Mouse (Mus musculus) inflammation-experienced regulatory T-cells, adult 6 months (primary cell): ENCODE results near the gene Col7a1. TPM values are rescaled to one million over a fixed set of nuclear protein-coding genes. Genes with fewer than 3 reads are reported as not detected.

Experiments
- ATAC-seq: one replicate; pipeline ENCODE4 v1.8.0; 2017
- polyA plus RNA-seq, 3 experiments: library from polyadenylated mRNA; unstranded; fragments of 100-300 nt; shearing (Covaris generic); gene quantifications; one replicate each; pipeline ENCODE4 v1.2.1; 2017

Col7a1 gene
- polyA plus RNA-seq, 3 experiments from 2014 or later, result 0.05 to 0.39 TPM; not detected in 1

- ATAC-seq, result no peak
These were observed 69.7 kb downstream of the Col7a1 start for GRCm38 (mm10) chr9:109022866-109023685.

DNA sequence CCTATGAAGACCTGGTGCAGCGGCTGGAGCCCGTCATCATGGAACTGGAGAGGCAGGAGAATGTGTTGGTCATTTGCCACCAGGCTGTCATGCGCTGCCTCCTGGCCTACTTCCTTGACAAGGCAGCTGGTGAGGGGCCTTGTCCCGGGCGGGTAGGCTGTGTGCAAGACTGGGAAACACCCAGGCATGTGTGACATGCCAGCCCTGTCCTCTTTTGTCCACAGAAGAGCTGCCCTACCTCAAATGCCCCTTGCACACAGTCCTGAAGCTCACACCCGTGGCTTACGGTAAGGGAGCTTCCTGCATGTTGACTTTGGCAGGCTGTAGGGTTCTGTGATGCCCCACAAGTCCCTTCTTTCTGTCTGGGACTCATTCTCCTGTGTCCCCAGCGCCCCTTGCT is 74.1 kb downstream of the Col7a1 start:
- no peak for ATAC-seq

DNA sequence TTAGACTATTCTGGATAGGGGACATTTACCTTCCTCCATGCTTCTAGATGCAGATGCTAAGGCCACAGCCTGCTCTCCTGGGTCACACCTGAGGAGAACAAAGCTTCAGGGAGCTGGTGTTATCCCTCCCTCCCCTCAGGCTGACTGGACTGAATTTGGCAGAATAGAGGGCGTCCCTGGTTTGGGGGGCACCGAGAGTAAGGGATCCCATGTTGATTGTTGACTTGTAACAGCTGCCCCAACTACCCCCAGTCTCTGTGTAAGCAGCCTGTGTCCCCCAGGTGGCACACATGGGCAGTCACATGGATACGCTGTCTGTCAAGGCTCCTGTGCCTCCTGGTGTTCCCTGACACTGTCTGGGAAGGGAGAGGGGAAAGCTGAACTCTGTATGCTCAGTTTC is 75.0 kb downstream of the Col7a1 start:
- no peak for ATAC-seq

- no peak for ATAC-seq
These were observed 75.5 kb downstream of the Col7a1 start for GRCm38 (mm10) chr9:109028919-109029318.

DNA sequence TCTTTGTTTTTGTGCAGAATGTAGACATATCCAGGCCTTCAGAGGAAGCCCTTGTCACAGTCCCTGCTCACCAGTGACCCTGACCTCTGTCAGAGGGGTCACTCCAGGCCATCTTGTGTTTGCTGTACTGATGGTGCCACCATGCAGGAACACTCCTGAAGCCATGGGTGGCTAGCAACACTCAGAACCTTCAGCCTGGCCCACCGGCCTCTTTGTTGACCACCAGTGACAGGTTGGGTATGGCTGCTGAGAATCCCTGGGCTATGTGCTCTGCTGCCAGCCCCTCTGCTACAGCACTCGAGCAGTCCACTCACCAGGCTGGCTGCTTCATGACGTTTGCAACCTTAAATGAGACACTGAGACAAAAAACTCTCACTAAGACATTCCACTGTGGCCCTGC is 76.9 kb downstream of the Col7a1 start:
- ATAC-seq, result no peak

DNA sequence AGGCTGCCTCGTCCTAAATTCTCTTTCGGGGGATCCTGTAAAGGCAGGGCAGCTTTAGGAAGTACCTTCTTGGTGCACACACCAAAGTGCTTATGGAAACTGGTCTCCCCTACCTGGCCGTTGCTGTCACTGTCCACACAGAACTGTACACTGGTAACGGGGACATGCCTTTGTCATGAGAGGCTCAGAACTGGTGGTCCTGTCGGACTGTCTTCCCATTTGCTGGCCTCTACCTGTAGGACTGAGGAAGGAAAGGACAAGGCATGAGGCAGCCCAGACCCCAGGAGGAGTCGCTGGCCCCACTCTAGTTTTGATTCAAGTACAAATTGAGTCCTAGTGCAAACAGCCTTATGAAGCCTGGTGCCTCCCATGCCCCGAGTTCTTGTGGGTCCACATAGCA is 77.6 kb downstream of the Col7a1 start:
- no peak for ATAC-seq

DNA sequence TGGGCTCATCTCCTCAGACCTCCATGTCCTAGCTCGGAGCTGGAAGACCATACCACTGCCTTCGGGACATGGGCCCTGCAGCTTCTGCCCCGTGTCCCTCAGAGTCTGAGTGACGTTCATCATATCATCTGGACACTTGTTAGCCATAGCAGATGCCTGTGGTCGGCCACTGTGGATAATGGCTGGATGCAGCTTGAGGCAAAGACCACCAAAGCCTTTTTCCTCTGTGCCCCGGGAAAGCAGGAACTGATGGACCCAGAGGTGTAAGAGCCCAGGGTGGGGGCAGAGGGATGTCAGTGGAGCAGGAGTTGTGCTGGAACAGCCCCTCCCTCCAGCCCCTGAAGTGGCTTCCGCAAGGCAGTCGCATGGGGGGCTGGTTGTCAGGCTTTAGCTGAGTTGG is 78.3 kb downstream of the Col7a1 start:
- ATAC-seq, result no peak

- ATAC-seq, result no peak
These were observed 79.0 kb downstream of the Col7a1 start for GRCm38 (mm10) chr9:109032435-109032834.

Other genes with a start within 250 kb of the Col7a1 start
- 10 to 100 TPM; 10.9 to 24.0 (median 19.8) TPM for gene Ip6k2, start 169.8 kb upstream of the Col7a1 start, polyA plus RNA-seq
- gene Nckipsd, start 145.2 kb upstream of the Col7a1 start, polyA plus RNA-seq, result 1 to 10 TPM; 6.0 to 7.1 (median 6.8) TPM
- gene Celsr3, start 127.3 kb upstream of the Col7a1 start, polyA plus RNA-seq, result not detected
- 10 to 100 TPM in 1 of 3 experiments, 1 to 10 TPM in 2; 7.3 to 12.6 (median 8.2) TPM for gene Slc26a6, start 100.3 kb upstream of the Col7a1 start, polyA plus RNA-seq
- not detected for gene Tmem89, start 39.0 kb upstream of the Col7a1 start, polyA plus RNA-seq
- 100 to 1,000 TPM; 187 to 203 (median 188) TPM for gene Uqcrc1, start 17.0 kb upstream of the Col7a1 start, polyA plus RNA-seq
- gene Ucn2, start 32.4 kb downstream of the Col7a1 start, polyA plus RNA-seq, result not detected
- 1 to 10 TPM; 2.7 to 4.4 (median 4.2) TPM for gene Pfkfb4, start 38.2 kb downstream of the Col7a1 start, polyA plus RNA-seq
- gene Shisa5, start 85.0 kb downstream of the Col7a1 start, polyA plus RNA-seq, result 1,000 to 10,000 TPM; 1,866 to 3,808 (median 3,640) TPM
- 10 to 100 TPM; 42.7 to 50.3 (median 49.9) TPM for gene Trex1, start 106.1 kb downstream of the Col7a1 start, polyA plus RNA-seq
- 10 to 100 TPM; 19.2 to 28.2 (median 24.9) TPM for gene Atrip, start 120.5 kb downstream of the Col7a1 start, polyA plus RNA-seq
- gene Ccdc51, start 128.9 kb downstream of the Col7a1 start, polyA plus RNA-seq, result 10 to 100 TPM; 12.1 to 15.5 (median 12.3) TPM
- gene Tma7, start 129.0 kb downstream of the Col7a1 start, polyA plus RNA-seq, result 100 to 1,000 TPM; 763 to 998 (median 907) TPM
- 1 to 10 TPM; 1.1 to 1.5 (median 1.1) TPM for gene Plxnb1, start 141.8 kb downstream of the Col7a1 start, polyA plus RNA-seq
- not detected for gene Fbxw21, start 208.5 kb downstream of the Col7a1 start, polyA plus RNA-seq
- gene Fbxw13, start 242.4 kb downstream of the Col7a1 start, polyA plus RNA-seq, result not detected